Mouse (Mus musculus): ENCODE measurements around the gene Il6ra. TPM values are rescaled to one million over a fixed set of nuclear protein-coding genes. Genes with fewer than 3 reads are reported as not detected.

Gene Il6ra
- polyA plus RNA-seq, 1 experiment, result 0.91 TPM

- TF ChIP-seq E2F4 (IDR thresholded peaks at IDR 0.05; ENCODE audit: insufficient read depth) (no peak), REST (IDR thresholded peaks at IDR 0.05; ENCODE audit: insufficient read depth, insufficient read length) (no peak), MYOD1 (IDR thresholded peaks at IDR 0.05; ENCODE audit: control insufficient read depth in 1 of 3, insufficient read length in 2 of 3, low read depth in 2 of 3) (no peak), MYOG (IDR thresholded peaks at IDR 0.05; ENCODE audit: control insufficient read depth in 1 of 3, insufficient read depth in 1 of 3, insufficient read length in 2 of 3, low read depth in 2 of 3) (no peak), POLR2AphosphoS2 (IDR thresholded peaks at IDR 0.05; ENCODE audit: insufficient read length, low read depth) (no peak)
- no peak overlapping the region for H3ac ChIP-seq (ENCODE audit: control insufficient read depth, insufficient read length)
- H3K79me2 ChIP-seq (ENCODE audit: control insufficient read depth, insufficient read depth), result no peaks in the 10 kb centered on the region
- no peaks in the 10 kb centered on the region for H3K36me3 ChIP-seq (ENCODE audit: control insufficient read depth, insufficient read depth)
- H3K27me3 ChIP-seq (ENCODE audit: control insufficient read depth, insufficient read depth, insufficient read length), result no peaks in the 10 kb centered on the region
- H3K4me3 ChIP-seq, result no peak overlapping the region
- no peak overlapping the region for H3K4me2 ChIP-seq (ENCODE audit: low read depth)
Measured at GRCm38 (mm10) chr3:89887582-89888230, 25.3 kb downstream of the Il6ra start.

DNA sequence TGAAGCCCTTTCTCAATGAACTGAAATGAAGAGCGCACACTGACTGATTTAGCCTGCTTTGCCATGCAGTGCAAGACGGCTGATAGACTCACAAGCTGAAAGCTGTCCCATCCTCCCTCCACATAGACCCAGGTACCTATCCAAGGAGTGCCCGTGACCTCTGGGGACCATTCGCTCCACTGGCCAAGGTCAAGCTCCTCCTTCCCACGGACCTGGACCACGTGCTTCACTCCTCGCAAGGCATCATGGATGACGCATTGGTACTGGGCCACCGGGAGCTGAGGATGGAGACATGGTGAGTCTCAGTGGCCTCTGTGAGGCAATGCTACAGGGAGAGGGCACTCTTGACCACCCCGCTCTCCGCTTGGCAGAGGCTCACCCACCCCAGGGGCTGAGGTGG, 27.2 kb downstream of the Il6ra start:
- H3ac ChIP-seq (ENCODE audit: control insufficient read depth, insufficient read length), result no peak overlapping the region
- H3K27me3 ChIP-seq (ENCODE audit: control insufficient read depth, insufficient read depth, insufficient read length), result no peaks in the 10 kb centered on the region
- no peak overlapping the region for H3K4me2 ChIP-seq (ENCODE audit: low read depth)
- no peaks in the 10 kb centered on the region for H3K36me3 ChIP-seq (ENCODE audit: control insufficient read depth, insufficient read depth)
- TF ChIP-seq TCF12 (IDR thresholded peaks at IDR 0.05; ENCODE audit: insufficient read depth, poor library complexity, severe bottlenecking), result no peak
- H3K4me3 ChIP-seq, result no peak overlapping the region
- H3K79me2 ChIP-seq (ENCODE audit: control insufficient read depth, insufficient read depth), result no peaks in the 10 kb centered on the region

GRCm38 (mm10) chr3:89883582-89884041, 29.4 kb downstream of the Il6ra start:
- TF ChIP-seq MAX (IDR thresholded peaks at IDR 0.05; ENCODE audit: low read depth) (no peak), MYOD1 (IDR thresholded peaks at IDR 0.05; ENCODE audit: control insufficient read depth in 1 of 3, insufficient read length in 2 of 3, low read depth in 2 of 3) (no peak), POLR2AphosphoS2 (IDR thresholded peaks at IDR 0.05; ENCODE audit: insufficient read length, low read depth) (no peak), POLR2A (IDR thresholded peaks at IDR 0.05; ENCODE audit: insufficient read length, low read depth) (no peak), MYOG (IDR thresholded peaks at IDR 0.05; ENCODE audit: control insufficient read depth in 1 of 3, insufficient read depth in 1 of 3, insufficient read length in 2 of 3, low read depth in 2 of 3) (no peak), E2F4 (IDR thresholded peaks at IDR 0.05; ENCODE audit: insufficient read depth) (no peak)
- Histone ChIP-seq H3K4me2 (ENCODE audit: low read depth) (no peak overlapping the region), H3ac (ENCODE audit: control insufficient read depth, insufficient read length) (no peak overlapping the region)

GRCm38 (mm10) chr3:89882556-89883181, 30.3 kb downstream of the Il6ra start:
- TF ChIP-seq POLR2A (IDR thresholded peaks at IDR 0.05; ENCODE audit: insufficient read length, low read depth), result no peak
- TF ChIP-seq USF1 (IDR thresholded peaks at IDR 0.05; ENCODE audit: low read depth), result no peak
- TF ChIP-seq MYOD1 (IDR thresholded peaks at IDR 0.05; ENCODE audit: control insufficient read depth in 1 of 3, insufficient read length in 2 of 3, low read depth in 2 of 3), result no peak
- TF ChIP-seq TCF3 (IDR thresholded peaks at IDR 0.05; ENCODE audit: insufficient read length, low read depth), result no peak
- TF ChIP-seq MYOG (IDR thresholded peaks at IDR 0.05; ENCODE audit: control insufficient read depth in 1 of 3, insufficient read depth in 1 of 3, insufficient read length in 2 of 3, low read depth in 2 of 3), result no peak
- TF ChIP-seq E2F4 (IDR thresholded peaks at IDR 0.05; ENCODE audit: insufficient read depth), result no peak
- TF ChIP-seq POLR2AphosphoS2 (IDR thresholded peaks at IDR 0.05; ENCODE audit: insufficient read length, low read depth), result no peak
- no peak for TF ChIP-seq TCF12 (IDR thresholded peaks at IDR 0.05; ENCODE audit: insufficient read depth, poor library complexity, severe bottlenecking)
- TF ChIP-seq CEBPB (IDR thresholded peaks at IDR 0.05; ENCODE audit: insufficient read depth, poor library complexity, severe bottlenecking), result no peak
- TF ChIP-seq SRF (IDR thresholded peaks at IDR 0.05; ENCODE audit: control insufficient read depth, insufficient read length, low read depth), result no peak
- H3K4me2 ChIP-seq (ENCODE audit: low read depth), result no peak overlapping the region

More at GRCm38 (mm10) chr3:89883582-89884041, 29.4 kb downstream of the Il6ra start:
- Histone ChIP-seq H3K4me3 (no peak overlapping the region), H3K79me2 (ENCODE audit: control insufficient read depth, insufficient read depth) (no peaks in the 10 kb centered on the region), H3K36me3 (ENCODE audit: control insufficient read depth, insufficient read depth) (no peaks in the 10 kb centered on the region), H3K27me3 (ENCODE audit: control insufficient read depth, insufficient read depth, insufficient read length) (no peaks in the 10 kb centered on the region)

DNA sequence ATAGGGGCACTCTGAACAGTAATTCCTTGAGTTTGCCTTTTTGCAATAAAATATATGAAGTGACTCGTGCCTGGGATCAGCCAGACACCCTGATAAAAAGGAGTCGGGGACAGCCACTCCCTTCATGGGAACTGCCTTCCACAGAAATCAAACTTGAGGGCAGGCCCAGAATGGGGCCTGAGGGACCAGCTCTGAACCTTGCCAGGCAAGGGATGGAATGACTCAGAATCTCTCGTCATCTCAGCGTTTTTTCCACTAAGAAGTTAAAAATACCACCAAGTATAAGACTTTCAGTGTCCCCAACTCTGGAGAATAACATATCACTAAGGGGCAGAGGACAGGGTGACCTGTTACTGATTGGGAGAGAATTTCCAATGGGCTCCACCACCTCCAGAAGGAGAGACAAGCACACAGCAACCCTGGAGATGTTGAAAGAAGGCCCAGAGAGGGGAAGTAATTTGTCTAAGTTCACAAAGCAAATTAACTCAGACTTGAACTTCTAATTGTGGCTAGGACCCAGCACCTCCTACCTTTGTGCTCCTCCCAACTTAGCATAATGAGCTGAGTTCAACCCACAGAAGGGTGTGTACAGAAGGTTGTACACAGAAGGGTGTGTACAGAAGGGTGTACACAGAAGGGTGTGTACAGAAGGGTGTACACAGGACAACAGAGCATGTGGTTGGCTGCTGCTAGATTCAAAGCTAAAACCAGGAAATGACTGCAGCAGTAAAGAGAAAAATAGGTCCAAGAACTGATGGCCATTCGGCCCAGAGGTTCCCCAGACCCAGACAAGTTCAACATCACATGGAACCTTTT, 32.8 kb downstream of the Il6ra start:
- Histone ChIP-seq H3K4me3 (no peak overlapping the region), H3K79me2 (ENCODE audit: control insufficient read depth, insufficient read depth) (no peaks in the 10 kb centered on the region), H3K27me3 (ENCODE audit: control insufficient read depth, insufficient read depth, insufficient read length) (no peaks in the 10 kb centered on the region), H3ac (ENCODE audit: control insufficient read depth, insufficient read length) (no peak overlapping the region), H3K4me2 (ENCODE audit: low read depth) (no peak overlapping the region), H3K36me3 (ENCODE audit: control insufficient read depth, insufficient read depth) (no peaks in the 10 kb centered on the region)
- TF ChIP-seq MAX (IDR thresholded peaks at IDR 0.05; ENCODE audit: low read depth) (no peak), USF1 (IDR thresholded peaks at IDR 0.05; ENCODE audit: low read depth) (no peak), MYOD1 (IDR thresholded peaks at IDR 0.05; ENCODE audit: control insufficient read depth in 1 of 3, insufficient read length in 2 of 3, low read depth in 2 of 3) (no peak), CEBPB (IDR thresholded peaks at IDR 0.05; ENCODE audit: insufficient read depth, poor library complexity, severe bottlenecking) (no peak), TCF12 (IDR thresholded peaks at IDR 0.05; ENCODE audit: insufficient read depth, poor library complexity, severe bottlenecking) (no peak), REST (IDR thresholded peaks at IDR 0.05; ENCODE audit: insufficient read depth, insufficient read length) (no peak), TCF3 (IDR thresholded peaks at IDR 0.05; ENCODE audit: insufficient read length, low read depth) (no peak), POLR2A (IDR thresholded peaks at IDR 0.05; ENCODE audit: insufficient read length, low read depth) (no peak), E2F4 (IDR thresholded peaks at IDR 0.05; ENCODE audit: insufficient read depth) (no peak), POLR2AphosphoS2 (IDR thresholded peaks at IDR 0.05; ENCODE audit: insufficient read length, low read depth) (no peak), SRF (IDR thresholded peaks at IDR 0.05; ENCODE audit: control insufficient read depth, insufficient read length, low read depth) (no peak), MYOG (IDR thresholded peaks at IDR 0.05; ENCODE audit: control insufficient read depth in 1 of 3, insufficient read depth in 1 of 3, insufficient read length in 2 of 3, low read depth in 2 of 3) (no peak)

More at GRCm38 (mm10) chr3:89882556-89883181, 30.3 kb downstream of the Il6ra start:
- Histone ChIP-seq H3K27me3 (ENCODE audit: control insufficient read depth, insufficient read depth, insufficient read length) (no peaks in the 10 kb centered on the region), H3K79me2 (ENCODE audit: control insufficient read depth, insufficient read depth) (no peaks in the 10 kb centered on the region), H3K4me3 (no peak overlapping the region), H3ac (ENCODE audit: control insufficient read depth, insufficient read length) (no peak overlapping the region), H3K36me3 (ENCODE audit: control insufficient read depth, insufficient read depth) (no peaks in the 10 kb centered on the region)
